Mouse (Mus musculus) ES-Bruce4 (cell line): ENCODE data around the gene Kdm7a. TPM values are rescaled to one million over a fixed set of nuclear protein-coding genes. Genes with fewer than 3 reads are reported as not detected.

Source experiments
- H3K27ac ChIP-seq: 2 replicates; pipeline ENCODE4 v1.5.1; 2012; ENCODE audit warnings: low read length, inconsistent platforms; ENCODE audit not compliant: insufficient read depth
- H3K27me3 ChIP-seq: 2 replicates; pipeline ENCODE4 v1.6.1; 2012; ENCODE audit warnings: mild to moderate bottlenecking, low read length, inconsistent platforms; ENCODE audit not compliant: control insufficient read depth, poor library complexity, insufficient read depth, severe bottlenecking
- H3K36me3 ChIP-seq: 2 replicates; pipeline ENCODE4 v1.6.1; 2012; ENCODE audit warnings: inconsistent platforms, mild to moderate bottlenecking, low read length, moderate library complexity; ENCODE audit not compliant: control insufficient read depth, poor library complexity, insufficient read depth, severe bottlenecking
- H3K4me1 ChIP-seq: one replicate; pipeline ENCODE4 v1.8.1; 2011; ENCODE audit warnings: low read length; ENCODE audit not compliant: control insufficient read depth, insufficient read depth
- H3K4me3 ChIP-seq: 2 replicates; pipeline ENCODE4 v1.5.1; 2011; ENCODE audit warnings: low read depth, mild to moderate bottlenecking, low read length
- H3K9ac ChIP-seq: 2 replicates; pipeline ENCODE4 v1.6.1; 2012; ENCODE audit warnings: low read depth, mild to moderate bottlenecking, inconsistent platforms; ENCODE audit not compliant: poor library complexity, severe bottlenecking
- H3K9me3 ChIP-seq: replicated peaks from 2 replicates; pipeline ENCODE4 v1.6.1; 2012; ENCODE audit warnings: mild to moderate bottlenecking, low read length, inconsistent platforms; ENCODE audit not compliant: control insufficient read depth, poor library complexity, insufficient read depth, severe bottlenecking
- CTCF ChIP-seq: IDR thresholded peaks from one replicate; pipeline ENCODE4 v1.8.1; 2011; ENCODE audit warnings: low read depth, low read length
- EP300 ChIP-seq: IDR thresholded peaks from 2 replicates; pipeline ENCODE4 v1.6.1; 2011; ENCODE audit warnings: low read depth, low read length; ENCODE audit not compliant: insufficient read depth
- POLR2A ChIP-seq: IDR thresholded peaks from one replicate; pipeline ENCODE4 v1.8.1; 2011; ENCODE audit warnings: low read length; ENCODE audit not compliant: insufficient read depth
- polyA plus RNA-seq: library from polyadenylated mRNA; stranded (reverse); fragments of >200 nt; gene quantifications from 2 replicates; pipeline ENCODE4 v1.2.4, GENCODE M21; 2011; ENCODE audit warnings: low read depth; ENCODE audit not compliant: missing spikeins, insufficient read depth, insufficient read length

Kdm7a gene
- polyA plus RNA-seq, 1 experiment = 14.1 TPM

DNA sequence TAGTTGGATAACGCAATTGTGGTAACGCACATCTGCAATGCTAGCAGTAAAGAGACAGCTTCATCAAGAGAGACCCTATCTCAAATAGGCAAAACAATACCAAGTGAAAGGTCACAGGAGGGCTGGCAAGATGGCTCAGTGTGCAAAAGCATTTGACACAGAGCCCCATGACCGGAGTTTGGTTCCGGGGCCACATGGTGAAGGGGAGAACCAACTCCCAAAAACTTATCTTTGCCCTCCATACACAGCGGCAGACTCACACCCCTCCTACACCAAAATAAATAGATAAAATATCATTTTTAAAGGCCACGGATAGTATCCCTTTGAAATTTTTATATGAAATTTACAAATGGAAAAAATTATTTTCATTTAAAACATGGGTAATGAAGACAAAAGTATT is 44.6 kb downstream of the Kdm7a start:
- TF ChIP-seq EP300 (no peak), POLR2A (no peak), CTCF (no peak)
- H3K27ac ChIP-seq = no peak overlapping the region
- no peaks in the 10 kb centered on the region for H3K4me1 ChIP-seq
- H3K9ac ChIP-seq = no peak overlapping the region
- H3K9me3 ChIP-seq = no peaks in the 10 kb centered on the region
- H3K27me3 ChIP-seq = no peaks in the 10 kb centered on the region
- H3K36me3 ChIP-seq = no peaks in the 10 kb centered on the region
- no peak overlapping the region for H3K4me3 ChIP-seq

GRCm38 (mm10) chr6:39146041-39146440 is 60.5 kb downstream of the Kdm7a start:
- H3K27me3 ChIP-seq = no peaks in the 10 kb centered on the region
- H3K9ac ChIP-seq = no peak overlapping the region
- no peak overlapping the region for H3K27ac ChIP-seq
- H3K36me3 ChIP-seq = peaks cover 3% of the 10 kb centered on the region
- peak; percentile 33 for TF ChIP-seq CTCF
- no peak for TF ChIP-seq EP300
- TF ChIP-seq POLR2A = no peak
- no peaks in the 10 kb centered on the region for H3K4me1 ChIP-seq
- no peak overlapping the region for H3K4me3 ChIP-seq
- no peaks in the 10 kb centered on the region for H3K9me3 ChIP-seq

- H3K9me3 ChIP-seq = no peaks in the 10 kb centered on the region; the same call in 1 of the 2 replicates
- peak overlapping the region; percentile 87 for H3K27ac ChIP-seq
- no peak overlapping the region for H3K4me3 ChIP-seq
- no peak overlapping the region for H3K9ac ChIP-seq
- no peaks in the 10 kb centered on the region for H3K27me3 ChIP-seq
- H3K36me3 ChIP-seq = 0 out of 2 replicates have a peak, but pooled peaks cover 2% of the 10 kb centered on the region
- TF ChIP-seq POLR2A (no peak), EP300 (peak; percentile 99), CTCF (no peak)
- H3K4me1 ChIP-seq = peaks cover 8% of the 10 kb centered on the region
Measured at GRCm38 (mm10) chr6:39132556-39132955, 74.0 kb downstream of the Kdm7a start.

GRCm38 (mm10) chr6:39131480-39131879 is 75.1 kb downstream of the Kdm7a start:
- H3K9ac ChIP-seq = no peak overlapping the region
- H3K27ac ChIP-seq = peak overlapping the region; percentile 78
- H3K4me3 ChIP-seq = no peak overlapping the region
- H3K4me1 ChIP-seq = peaks cover 8% of the 10 kb centered on the region
- 0 out of 2 replicates have a peak, but pooled peaks cover 2% of the 10 kb centered on the region for H3K36me3 ChIP-seq
- no peaks in the 10 kb centered on the region; the same call in 1 of the 2 replicates for H3K9me3 ChIP-seq
- H3K27me3 ChIP-seq = no peaks in the 10 kb centered on the region
- no peak for TF ChIP-seq CTCF
- TF ChIP-seq POLR2A = no peak
- peak; percentile 97 for TF ChIP-seq EP300

DNA sequence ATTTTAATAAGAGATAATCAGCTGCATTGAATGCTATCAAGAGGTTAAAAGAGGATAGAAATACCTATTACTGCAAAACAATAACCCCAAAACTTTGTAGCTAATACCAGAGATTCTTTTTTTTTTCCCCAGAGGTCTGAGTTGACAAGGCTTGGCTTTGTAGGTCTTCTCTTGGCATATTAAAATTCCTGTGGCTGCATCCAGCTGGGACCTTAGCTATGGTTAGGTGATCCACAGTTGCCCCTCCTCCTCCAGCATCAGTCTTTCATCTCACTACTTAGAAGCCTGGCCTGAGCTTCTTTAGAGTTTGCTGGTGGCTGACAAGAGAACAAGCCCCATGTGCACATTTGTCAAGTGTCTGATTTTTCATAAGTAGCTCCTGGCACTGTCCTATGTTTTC is 81.9 kb downstream of the Kdm7a start:
- no peak for TF ChIP-seq EP300
- no peak for TF ChIP-seq POLR2A
- TF ChIP-seq CTCF = no peak
- Histone ChIP-seq H3K4me3 (no peak overlapping the region), H3K9ac (no peak overlapping the region), H3K9me3 (no peaks in the 10 kb centered on the region; the same call in 1 of the 2 replicates), H3K4me1 (peaks cover 2% of the 10 kb centered on the region), H3K27me3 (peaks cover 2% of the 10 kb centered on the region; the same call in 1 of the 2 replicates), H3K27ac (no peak overlapping the region), H3K36me3 (no peaks in the 10 kb centered on the region)

GRCm38 (mm10) chr6:39120685-39121084 is 85.9 kb downstream of the Kdm7a start:
- Histone ChIP-seq H3K27ac (no peak overlapping the region), H3K27me3 (peaks cover 16% of the 10 kb centered on the region), H3K9me3 (no peaks in the 10 kb centered on the region), H3K4me1 (no peaks in the 10 kb centered on the region), H3K4me3 (no peak overlapping the region), H3K9ac (no peak overlapping the region), H3K36me3 (no peaks in the 10 kb centered on the region)
- TF ChIP-seq CTCF = no peak
- TF ChIP-seq POLR2A = no peak
- TF ChIP-seq EP300 = no peak
